Mouse (Mus musculus): ENCODE results near the gene Fut8. TPM values are rescaled to one million over a fixed set of nuclear protein-coding genes. Genes with fewer than 3 reads are reported as not detected.

Fut8 gene
- polyA plus RNA-seq, 1 experiment from 2014 or later, result 32.4 TPM

DNA sequence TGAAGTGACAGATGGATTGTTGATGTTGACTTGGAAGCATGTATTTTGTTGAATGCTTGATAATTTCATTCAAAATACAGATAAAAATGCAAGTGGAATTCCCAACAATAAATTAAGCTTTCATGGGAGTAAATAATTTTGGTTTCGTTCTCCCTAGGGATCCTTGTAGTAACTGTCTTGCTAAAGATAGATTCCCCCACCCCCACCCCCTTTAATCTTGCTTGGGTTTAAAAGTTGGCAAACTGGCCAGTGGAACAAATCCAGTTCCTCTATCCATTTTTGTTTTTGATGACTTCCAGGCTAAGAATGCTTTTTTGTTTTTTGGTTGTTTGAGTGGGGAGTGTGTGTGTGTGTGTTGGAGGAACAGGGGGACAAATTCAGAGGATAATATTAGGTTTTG is 108.6 kb downstream of the Fut8 start:
- WGBS, result 83% methylated on average over 1 of the region's 1 CpGs
- no peaks in the 10 kb centered on the region for H3K9me3 ChIP-seq
- no peak for ATAC-seq (ENCODE audit: insufficient number of reproducible peaks, insufficient read depth, low FRiP score, low TSS enrichment)
- no peaks in the 10 kb centered on the region for H3K27me3 ChIP-seq
- no peak overlapping the region for H3K9ac ChIP-seq
- no peak overlapping the region for H3K4me3 ChIP-seq
- H3K27ac ChIP-seq, result no peak overlapping the region
- no peak overlapping the region for H3K4me2 ChIP-seq (replicated peaks)
- H3K4me1 ChIP-seq, result no peaks in the 10 kb centered on the region
- no peaks in the 10 kb centered on the region for H3K36me3 ChIP-seq

GRCm38 (mm10) chr12:77349543-77349942 is 111.6 kb downstream of the Fut8 start:
- ATAC-seq (ENCODE audit: insufficient number of reproducible peaks, insufficient read depth, low FRiP score, low TSS enrichment), result no peak
- Histone ChIP-seq H3K27me3 (no peaks in the 10 kb centered on the region), H3K4me2 (replicated peaks) (no peak overlapping the region), H3K4me1 (no peaks in the 10 kb centered on the region), H3K4me3 (no peak overlapping the region), H3K9me3 (no peaks in the 10 kb centered on the region), H3K36me3 (no peaks in the 10 kb centered on the region), H3K9ac (no peak overlapping the region), H3K27ac (no peak overlapping the region)

DNA sequence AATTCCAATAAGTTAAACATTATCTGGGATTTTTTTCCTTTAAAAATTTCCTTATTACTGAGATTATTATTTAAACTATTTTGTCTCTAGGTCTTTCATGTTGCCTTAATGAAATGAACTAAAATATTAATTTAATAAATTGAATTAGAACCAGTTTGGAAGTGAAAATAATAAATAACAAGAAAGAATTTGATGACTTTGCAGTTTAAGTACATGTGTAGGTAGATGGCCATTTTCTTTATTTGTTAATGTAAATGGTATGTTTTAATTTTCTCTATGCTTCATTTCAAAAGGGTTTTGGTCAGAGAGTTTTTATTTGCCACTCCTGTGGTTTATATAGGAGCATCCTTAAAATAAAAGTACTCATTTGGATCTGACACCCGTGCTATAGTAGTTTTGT is 177.8 kb downstream of the Fut8 start:
- 89% methylated on average over 1 of the region's 1 CpGs for whole genome bisulfite sequencing
- ATAC-seq (ENCODE audit: insufficient number of reproducible peaks, insufficient read depth, low FRiP score, low TSS enrichment), result no peak

GRCm38 (mm10) chr12:77421667-77422393 is 183.9 kb downstream of the Fut8 start:
- Histone ChIP-seq H3K9me3 (no peaks in the 10 kb centered on the region), H3K9ac (no peak overlapping the region), H3K4me2 (replicated peaks) (no peak overlapping the region), H3K4me1 (no peaks in the 10 kb centered on the region), H3K27ac (no peak overlapping the region), H3K4me3 (no peak overlapping the region), H3K27me3 (no peaks in the 10 kb centered on the region), H3K36me3 (no peaks in the 10 kb centered on the region)
- no peak for ATAC-seq (ENCODE audit: insufficient number of reproducible peaks, insufficient read depth, low FRiP score, low TSS enrichment)
- 81% methylated on average over 6 of the region's 6 CpGs for WGBS

More for the DNA sequence above, 177.8 kb downstream of the Fut8 start:
- Histone ChIP-seq H3K27ac (no peak overlapping the region), H3K4me2 (replicated peaks) (no peak overlapping the region), H3K36me3 (no peaks in the 10 kb centered on the region), H3K27me3 (no peaks in the 10 kb centered on the region), H3K4me1 (no peaks in the 10 kb centered on the region), H3K9ac (no peak overlapping the region), H3K4me3 (no peak overlapping the region), H3K9me3 (no peaks in the 10 kb centered on the region)

DNA sequence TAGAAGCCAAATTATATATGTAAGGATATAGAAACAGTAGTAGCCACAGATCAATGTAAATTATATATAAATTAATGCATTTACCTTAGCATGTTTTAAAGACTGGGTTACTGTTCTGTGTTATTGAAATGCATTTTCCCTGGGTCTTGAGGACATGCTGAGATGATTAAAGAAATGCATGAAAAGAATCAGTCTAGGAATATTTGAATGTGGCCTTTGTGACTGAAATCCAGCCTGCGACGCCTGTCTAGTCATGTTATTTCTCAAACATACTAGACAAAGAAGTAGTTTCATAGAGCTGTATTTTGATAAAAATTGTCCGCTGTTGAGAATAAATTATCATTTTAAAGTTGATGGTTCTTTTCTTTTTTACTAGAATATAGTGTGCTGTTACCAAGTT is 188.2 kb downstream of the Fut8 start:
- no peak overlapping the region for H3K4me3 ChIP-seq
- no peak overlapping the region for H3K4me2 ChIP-seq (replicated peaks)
- no peaks in the 10 kb centered on the region for H3K9me3 ChIP-seq
- ATAC-seq (ENCODE audit: insufficient number of reproducible peaks, insufficient read depth, low FRiP score, low TSS enrichment), result no peak
- no peaks in the 10 kb centered on the region for H3K4me1 ChIP-seq
- no peaks in the 10 kb centered on the region for H3K27me3 ChIP-seq
- no peak overlapping the region for H3K9ac ChIP-seq
- 59% methylated on average over 3 of the region's 3 CpGs for WGBS
- no peak overlapping the region for H3K27ac ChIP-seq
- no peaks in the 10 kb centered on the region for H3K36me3 ChIP-seq

- Histone ChIP-seq H3K4me2 (replicated peaks) (no peak overlapping the region), H3K27me3 (no peaks in the 10 kb centered on the region), H3K27ac (no peak overlapping the region), H3K4me1 (no peaks in the 10 kb centered on the region), H3K4me3 (no peak overlapping the region), H3K36me3 (no peaks in the 10 kb centered on the region), H3K9ac (no peak overlapping the region), H3K9me3 (no peaks in the 10 kb centered on the region)
- ATAC-seq (ENCODE audit: insufficient number of reproducible peaks, insufficient read depth, low FRiP score, low TSS enrichment), result no peak
- WGBS, result 72% methylated on average over 1 of the region's 1 CpGs
Measured at GRCm38 (mm10) chr12:77428165-77428564, 190.2 kb downstream of the Fut8 start.

- H3K4me3 ChIP-seq, result no peak overlapping the region
- ATAC-seq (ENCODE audit: insufficient number of reproducible peaks, insufficient read depth, low FRiP score, low TSS enrichment), result no peak
- no peak overlapping the region for H3K27ac ChIP-seq
- no peaks in the 10 kb centered on the region for H3K9me3 ChIP-seq
- H3K9ac ChIP-seq, result no peak overlapping the region
- no peaks in the 10 kb centered on the region for H3K36me3 ChIP-seq
- no peak overlapping the region for H3K4me2 ChIP-seq (replicated peaks)
- no peaks in the 10 kb centered on the region for H3K4me1 ChIP-seq
- H3K27me3 ChIP-seq, result no peaks in the 10 kb centered on the region
Measured at GRCm38 (mm10) chr12:77429381-77429780, 191.5 kb downstream of the Fut8 start.

DNA sequence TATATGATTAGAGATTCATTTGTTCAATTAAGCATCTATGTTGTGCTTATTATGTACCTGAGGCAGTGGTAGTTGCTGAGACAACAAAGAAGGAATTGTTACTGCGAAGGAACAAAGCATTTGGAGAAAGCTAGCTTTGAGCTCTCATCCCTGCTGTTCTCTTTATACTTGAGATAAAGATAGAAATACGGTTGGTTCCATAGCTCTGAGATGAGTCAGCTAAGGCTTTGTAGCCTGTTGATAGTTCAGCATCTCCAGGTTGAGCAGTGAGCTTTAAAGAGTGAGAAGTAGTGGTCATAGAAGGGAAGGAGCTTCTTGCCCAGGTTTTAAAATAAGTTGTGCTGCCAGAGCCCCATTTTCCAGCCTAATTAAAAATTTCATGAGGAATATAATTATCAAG is 198.8 kb downstream of the Fut8 start:
- 74% methylated on average over 2 of the region's 2 CpGs for WGBS
- no peak overlapping the region for H3K4me3 ChIP-seq
- no peak overlapping the region for H3K9ac ChIP-seq
- no peaks in the 10 kb centered on the region for H3K9me3 ChIP-seq
- no peak overlapping the region for H3K4me2 ChIP-seq (replicated peaks)
- H3K27me3 ChIP-seq, result no peaks in the 10 kb centered on the region
- ATAC-seq (ENCODE audit: insufficient number of reproducible peaks, insufficient read depth, low FRiP score, low TSS enrichment), result no peak
- no peaks in the 10 kb centered on the region for H3K36me3 ChIP-seq
- no peak overlapping the region for H3K27ac ChIP-seq
- no peaks in the 10 kb centered on the region for H3K4me1 ChIP-seq

DNA sequence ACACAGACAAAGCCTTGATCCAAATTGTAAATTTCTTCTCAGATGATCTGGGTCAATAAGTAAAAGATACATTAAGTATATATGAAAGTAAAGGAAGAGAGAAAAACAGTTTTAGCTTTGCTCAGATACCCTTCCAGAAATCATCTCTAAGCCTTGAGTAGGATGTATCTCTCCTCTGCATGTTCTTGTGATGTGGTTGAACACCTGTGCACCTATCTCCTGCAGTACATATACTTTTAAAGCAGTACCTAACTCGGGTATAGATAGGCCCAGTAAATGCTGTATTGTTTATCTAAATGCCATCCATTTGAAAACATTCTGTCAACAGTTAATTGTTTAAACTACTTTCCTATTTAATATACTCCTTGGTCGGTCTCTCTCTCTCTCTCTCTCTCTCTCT is 212.9 kb downstream of the Fut8 start:
- Histone ChIP-seq H3K27me3 (no peaks in the 10 kb centered on the region), H3K4me1 (no peaks in the 10 kb centered on the region), H3K36me3 (no peaks in the 10 kb centered on the region), H3K4me2 (replicated peaks) (no peak overlapping the region), H3K27ac (no peak overlapping the region), H3K4me3 (no peak overlapping the region), H3K9me3 (no peaks in the 10 kb centered on the region), H3K9ac (no peak overlapping the region)
- no peak for ATAC-seq (ENCODE audit: insufficient number of reproducible peaks, insufficient read depth, low FRiP score, low TSS enrichment)
- WGBS, result 91% methylated on average over 2 of the region's 2 CpGs

DNA sequence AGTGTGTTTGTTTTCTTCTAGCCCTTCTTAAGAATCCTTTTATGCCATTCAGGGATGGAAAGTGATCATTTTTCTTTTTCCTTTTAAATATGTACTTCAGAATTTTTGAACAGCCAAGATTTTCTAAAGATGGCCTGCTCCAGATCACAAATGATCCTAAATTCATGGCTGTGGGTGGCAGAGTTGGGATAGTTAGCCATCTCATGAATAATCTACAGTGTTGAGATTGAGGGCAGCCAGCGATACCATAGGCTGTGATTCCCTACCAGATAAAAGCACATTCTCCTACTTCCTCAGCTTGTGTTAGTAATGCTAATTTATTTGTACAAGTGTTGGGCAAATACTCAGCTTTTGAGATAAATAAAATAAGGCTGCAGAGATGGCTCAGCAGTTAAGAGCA is 228.3 kb downstream of the Fut8 start:
- H3K9ac ChIP-seq, result no peak overlapping the region
- H3K27ac ChIP-seq, result no peak overlapping the region
- no peak overlapping the region for H3K4me2 ChIP-seq (replicated peaks)
- no peak overlapping the region for H3K4me3 ChIP-seq
- H3K27me3 ChIP-seq, result no peaks in the 10 kb centered on the region
- H3K36me3 ChIP-seq, result no peaks in the 10 kb centered on the region
- H3K9me3 ChIP-seq, result no peaks in the 10 kb centered on the region
- no peak for ATAC-seq (ENCODE audit: insufficient number of reproducible peaks, insufficient read depth, low FRiP score, low TSS enrichment)
- WGBS, result 95% methylated on average over 1 of the region's 1 CpGs
- H3K4me1 ChIP-seq, result no peaks in the 10 kb centered on the region

- H3K27ac ChIP-seq, result no peak overlapping the region
- no peaks in the 10 kb centered on the region for H3K4me1 ChIP-seq
- no peak overlapping the region for H3K4me2 ChIP-seq (replicated peaks)
- no peak overlapping the region for H3K4me3 ChIP-seq
- WGBS, result 84% methylated on average over 2 of the region's 2 CpGs
- H3K27me3 ChIP-seq, result no peaks in the 10 kb centered on the region
- H3K9me3 ChIP-seq, result no peaks in the 10 kb centered on the region
- no peaks in the 10 kb centered on the region for H3K36me3 ChIP-seq
- H3K9ac ChIP-seq, result no peak overlapping the region
- ATAC-seq (ENCODE audit: insufficient number of reproducible peaks, insufficient read depth, low FRiP score, low TSS enrichment), result no peak
Measured at GRCm38 (mm10) chr12:77479931-77480330, 242.0 kb downstream of the Fut8 start.

- Histone ChIP-seq H3K27me3 (no peaks in the 10 kb centered on the region), H3K27ac (no peak overlapping the region), H3K9me3 (no peaks in the 10 kb centered on the region), H3K36me3 (no peaks in the 10 kb centered on the region), H3K4me3 (no peak overlapping the region), H3K4me1 (no peaks in the 10 kb centered on the region), H3K9ac (no peak overlapping the region), H3K4me2 (replicated peaks) (no peak overlapping the region)
- 92% methylated on average over 1 of the region's 1 CpGs for WGBS
- ATAC-seq (ENCODE audit: insufficient number of reproducible peaks, insufficient read depth, low FRiP score, low TSS enrichment), result no peak
Measured at GRCm38 (mm10) chr12:77481153-77481552, 243.2 kb downstream of the Fut8 start.

DNA sequence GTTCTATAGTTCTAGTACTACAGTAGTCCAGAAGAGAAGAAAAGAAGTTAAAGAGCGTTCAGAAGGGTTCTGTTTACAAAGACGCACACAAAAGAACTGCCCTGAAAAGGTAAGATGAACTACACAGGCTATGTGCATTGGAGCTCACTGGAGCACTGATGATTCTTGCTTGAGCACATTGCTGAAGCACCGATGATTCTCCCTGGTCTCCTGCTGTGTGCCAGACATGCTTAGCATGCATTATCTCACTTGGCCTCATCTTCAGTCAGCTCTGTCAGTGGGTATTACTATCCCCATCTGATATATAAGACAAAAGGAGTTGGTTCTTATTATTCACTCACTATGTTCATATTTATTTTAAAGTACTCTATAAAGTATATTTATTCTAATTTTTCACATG is 243.9 kb downstream of the Fut8 start:
- H3K27me3 ChIP-seq, result no peaks in the 10 kb centered on the region
- no peak overlapping the region for H3K4me3 ChIP-seq
- no peaks in the 10 kb centered on the region for H3K36me3 ChIP-seq
- H3K4me1 ChIP-seq, result no peaks in the 10 kb centered on the region
- no peaks in the 10 kb centered on the region for H3K9me3 ChIP-seq
- H3K4me2 ChIP-seq (replicated peaks), result no peak overlapping the region
- no peak overlapping the region for H3K27ac ChIP-seq
- ATAC-seq (ENCODE audit: insufficient number of reproducible peaks, insufficient read depth, low FRiP score, low TSS enrichment), result no peak
- WGBS, result 83% methylated on average over 3 of the region's 3 CpGs
- no peak overlapping the region for H3K9ac ChIP-seq
